Mouse (Mus musculus) heart, postnatal 14 days (tissue): ENCODE data around the gene Olfr1042. TPM values are rescaled to one million over a fixed set of nuclear protein-coding genes. Genes with fewer than 3 reads are reported as not detected.
"Not testable (repeated sequence)": the region's sequence is repeated elsewhere in the genome, so short reads cannot be mapped to it uniquely, and the experiment has no call there.

Experiments
- DNase-seq, 2 experiments: peaks; one replicate each; pipeline ENCODE4 v3.0.0; 2021 to 2022
- intact Hi-C: fragments of 180-260 bp; cut with DNase I; formaldehyde crosslinking; loops from one replicate; pipeline ENCODE4 v1.15.1; 2025
- long read RNA-seq, 2 experiments: library from polyadenylated mRNA; stranded (forward); transcript quantifications; one replicate each; pipeline ENCODE4 v2.0.0; 2021
- total RNA-seq, 2 experiments: library from RNA; stranded (reverse); gene quantifications; 2 replicates each; pipeline ENCODE4 v1.2.3; 2021

Olfr1042 gene
- not detected for total RNA-seq
- long read RNA-seq, experiment 1, result 0 reads
- long read RNA-seq, experiment 2, result 0 reads

GRCm38 (mm10) chr2:86161738-86162137 is at the start of gene Olfr1042:
Gene Olfr1042, minus strand, starts transcription at chr2:86161838.
- intact Hi-C loops, result no loop called here
- DNase-seq, result no peak

DNA sequence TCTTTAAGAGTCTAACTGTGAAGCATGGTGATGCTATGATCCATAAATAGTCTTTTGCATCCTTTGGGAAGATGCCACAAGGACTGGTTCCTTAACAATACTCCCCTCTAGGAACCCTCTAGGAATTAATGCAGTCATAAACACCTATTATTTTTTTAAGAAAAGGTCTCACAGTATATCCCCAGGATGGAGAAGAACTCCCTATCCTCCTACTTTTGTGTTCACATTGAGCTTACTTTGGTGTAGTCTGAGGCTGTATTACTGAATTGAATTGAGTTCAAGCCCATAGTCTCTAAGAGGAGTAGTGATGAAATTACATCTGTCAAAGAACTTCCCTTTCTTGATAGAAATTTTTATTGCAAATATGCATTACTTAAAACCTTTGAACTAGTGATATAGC is 41.3 kb upstream of the Olfr1042 start, which contains the start of gene Olfr1045:
TSS of gene Olfr1045 (minus strand) at position 101 of the 400 bp plus-strand sequence.
- no peak for DNase-seq
- intact Hi-C loops, result no loop called here

DNA sequence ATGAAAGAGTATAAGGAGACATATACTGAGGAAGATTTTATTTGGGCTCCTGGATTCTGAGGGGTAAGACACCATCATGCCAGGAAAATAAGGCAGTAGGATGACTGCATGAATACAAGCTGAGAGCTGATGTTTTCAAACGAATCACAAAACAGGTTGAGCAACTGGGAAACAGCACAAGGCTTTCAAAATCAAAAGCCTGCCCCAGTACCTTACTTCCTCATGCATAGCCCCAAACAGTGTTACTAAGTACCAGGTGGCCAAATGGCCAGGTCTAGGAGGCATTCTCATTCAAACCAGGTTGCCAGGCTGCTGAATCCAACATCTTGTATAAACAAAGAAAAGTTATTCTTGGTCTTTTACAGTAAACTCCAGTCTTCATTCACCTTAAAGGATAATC is 34.2 kb upstream of the Olfr1042 start:
- no peak for DNase-seq
- intact Hi-C loops, result no loop called here

GRCm38 (mm10) chr2:86185583-86185982 is 23.9 kb upstream of the Olfr1042 start, which contains the start of gene Olfr52:
Gene Olfr52, minus strand, starts transcription at chr2:86185683.
- DNase-seq, result no peak
- intact Hi-C loops, result no loop called here

DNA sequence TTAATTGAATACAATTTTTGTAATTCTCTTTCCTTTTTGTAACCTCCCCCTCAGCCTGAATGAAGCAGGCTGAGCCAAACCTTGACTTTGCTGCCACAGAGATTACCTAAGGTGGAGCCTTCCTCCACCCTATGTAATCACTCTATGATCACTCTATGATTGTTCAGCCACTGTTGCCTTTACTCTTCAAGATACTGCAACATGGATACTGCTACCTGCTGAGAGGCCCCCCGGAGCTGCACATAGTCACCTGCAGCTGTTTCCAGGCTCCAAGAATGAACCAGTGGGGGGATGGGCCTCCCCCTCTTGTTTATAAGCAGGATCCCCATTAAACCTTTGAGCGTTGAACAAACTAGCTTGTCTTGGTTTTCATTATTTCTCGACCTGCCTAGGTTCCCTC is 18.3 kb upstream of the Olfr1042 start:
- intact Hi-C loops, result no loop called here
- no peak for DNase-seq

GRCm38 (mm10) chr2:86177720-86178119 is 16.1 kb upstream of the Olfr1042 start, which contains the start of gene Olfr1044:
Gene Olfr1044, minus strand, starts transcription at chr2:86177820.
- intact Hi-C loops, result no loop called here

DNA sequence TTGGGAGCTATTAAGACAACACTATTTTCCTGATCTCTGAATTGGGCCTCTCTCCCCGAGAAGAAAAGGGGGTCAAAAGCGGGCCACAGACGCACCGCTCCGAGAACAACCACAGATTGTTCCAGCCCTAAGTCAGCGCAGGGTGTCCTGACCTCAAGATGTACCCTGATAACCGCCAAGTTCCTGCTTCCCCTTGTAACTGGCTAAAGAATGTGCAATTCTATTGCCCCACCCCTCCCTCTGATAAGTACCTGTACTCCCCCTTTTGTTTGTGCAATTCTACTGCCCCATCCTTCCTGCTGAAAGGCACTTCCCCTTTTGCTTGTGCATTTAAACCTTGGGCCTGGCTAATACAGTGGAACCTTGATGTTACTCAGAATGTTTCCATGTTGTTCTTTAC is 13.8 kb upstream of the Olfr1042 start:
- DNase-seq, intact Hi-C loops: not testable (repeated sequence)

More at GRCm38 (mm10) chr2:86177720-86178119, 16.1 kb upstream of the Olfr1042 start, which contains the start of gene Olfr1044:
- DNase-seq, result no peak

- DNase-seq, result no peak
- intact Hi-C loops, result no loop called here
These were observed 5.8 kb upstream of the Olfr1042 start, which contains the start of gene Olfr1043 for GRCm38 (mm10) chr2:86167422-86167821. Gene Olfr1043, minus strand, starts transcription at chr2:86167522.

DNA sequence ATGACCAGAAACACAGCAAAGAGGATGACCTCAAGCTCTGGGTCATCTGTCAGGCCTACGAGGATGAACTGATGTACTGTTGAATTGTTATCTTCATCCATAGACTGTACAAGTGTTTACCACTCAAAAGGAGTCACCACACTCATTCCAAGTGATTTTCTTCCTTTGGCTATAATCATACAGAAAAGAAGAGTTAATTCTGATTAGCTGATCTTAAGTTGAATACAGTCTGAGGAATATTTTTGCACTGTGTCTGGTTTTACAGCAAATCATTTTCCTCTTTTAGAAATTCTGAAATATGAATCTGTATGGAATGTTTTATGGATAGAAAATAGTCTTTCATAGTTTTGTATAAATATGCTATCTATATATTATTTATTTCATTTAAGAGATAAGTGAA is 15.0 kb downstream of the Olfr1042 start, which contains the start of gene Olfr1040:
TSS of gene Olfr1040 (minus strand) at position 101 of the 400 bp plus-strand sequence.
- intact Hi-C loops, result no loop called here
- no peak for DNase-seq

DNA sequence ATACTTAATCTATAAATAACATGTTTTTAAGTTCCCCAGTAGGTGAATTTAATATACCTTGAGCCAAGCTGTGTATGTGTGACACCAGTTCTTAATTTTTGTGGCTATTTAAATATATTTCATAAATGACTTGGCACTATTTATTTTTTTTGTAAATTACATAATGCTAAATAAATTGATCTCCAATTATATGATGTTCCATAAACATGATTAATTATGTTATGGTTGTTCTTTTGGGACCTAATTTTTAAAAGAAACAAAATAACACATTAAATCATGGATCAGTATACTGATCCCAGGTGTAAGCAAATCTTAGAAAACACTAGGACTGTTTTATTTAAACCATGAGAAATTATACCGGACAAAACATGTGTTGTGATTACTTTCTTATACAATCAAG is 25.8 kb downstream of the Olfr1042 start, which contains the start of gene Olfr1039:
TSS of gene Olfr1039 (minus strand) at position 101 of the 400 bp plus-strand sequence.
- intact Hi-C loops, result no loop called here
- DNase-seq, result no peak

Other genes with a start within 250 kb of the Olfr1042 start
- not detected for gene Olfr1025-ps1, start 246.6 kb downstream of the Olfr1042 start, total RNA-seq
- gene Olfr1026, start 240.3 kb downstream of the Olfr1042 start, total RNA-seq, result not detected
- gene Olfr1028, start 211.4 kb downstream of the Olfr1042 start, total RNA-seq, result not detected
- not detected for gene Olfr1029, start 187.9 kb downstream of the Olfr1042 start, total RNA-seq
- not detected for gene Olfr1030, start 182.6 kb downstream of the Olfr1042 start, total RNA-seq
- not detected for gene Olfr1031, start 171.5 kb downstream of the Olfr1042 start, total RNA-seq
- gene Olfr1032, start 156.3 kb downstream of the Olfr1042 start, total RNA-seq, result not detected
- gene Olfr1033, start 141.2 kb downstream of the Olfr1042 start, total RNA-seq, result 1 to 10 TPM; 3.4 to 7.1 TPM
- gene Olfr1034, start 116.0 kb downstream of the Olfr1042 start, total RNA-seq, result under 1 TPM; 0.10 to 0.29 TPM
- not detected for gene Olfr1036, start 87.8 kb downstream of the Olfr1042 start, total RNA-seq
- not detected for gene Olfr1037, start 74.5 kb downstream of the Olfr1042 start, total RNA-seq
- not detected for gene Olfr1039, start 25.9 kb downstream of the Olfr1042 start, total RNA-seq
- gene Olfr1040, start 15.1 kb downstream of the Olfr1042 start, total RNA-seq, result not detected
- not detected for gene Olfr1043, start 5.7 kb upstream of the Olfr1042 start, total RNA-seq
- not detected for gene Olfr1044, start 16.0 kb upstream of the Olfr1042 start, total RNA-seq
- not detected for gene Olfr52, start 23.8 kb upstream of the Olfr1042 start, total RNA-seq
- not detected for gene Olfr1045, start 41.2 kb upstream of the Olfr1042 start, total RNA-seq
- gene Olfr1046, start 57.5 kb upstream of the Olfr1042 start, total RNA-seq, result not detected
- not detected for gene Olfr1047, start 69.6 kb upstream of the Olfr1042 start, total RNA-seq
- not detected for gene Olfr1048, start 78.5 kb upstream of the Olfr1042 start, total RNA-seq
- gene Olfr1049, start 96.5 kb upstream of the Olfr1042 start, total RNA-seq, result not detected
- not detected for gene Olfr1051, start 117.2 kb upstream of the Olfr1042 start, total RNA-seq
- gene Olfr1052, start 130.6 kb upstream of the Olfr1042 start, total RNA-seq, result not detected
- not detected for gene Olfr1053, start 153.4 kb upstream of the Olfr1042 start, total RNA-seq
- gene Olfr1054, start 173.6 kb upstream of the Olfr1042 start, total RNA-seq, result not detected
- not detected for gene Olfr1055, start 188.4 kb upstream of the Olfr1042 start, total RNA-seq
- gene Olfr1056, start 200.6 kb upstream of the Olfr1042 start, total RNA-seq, result not detected
- gene Olfr1057, start 216.6 kb upstream of the Olfr1042 start, total RNA-seq, result not detected
- not detected for gene Olfr1058, start 226.7 kb upstream of the Olfr1042 start, total RNA-seq